2 mouse cellular contexts compared by ENCODE assay signal in the genomic region with DNA sequence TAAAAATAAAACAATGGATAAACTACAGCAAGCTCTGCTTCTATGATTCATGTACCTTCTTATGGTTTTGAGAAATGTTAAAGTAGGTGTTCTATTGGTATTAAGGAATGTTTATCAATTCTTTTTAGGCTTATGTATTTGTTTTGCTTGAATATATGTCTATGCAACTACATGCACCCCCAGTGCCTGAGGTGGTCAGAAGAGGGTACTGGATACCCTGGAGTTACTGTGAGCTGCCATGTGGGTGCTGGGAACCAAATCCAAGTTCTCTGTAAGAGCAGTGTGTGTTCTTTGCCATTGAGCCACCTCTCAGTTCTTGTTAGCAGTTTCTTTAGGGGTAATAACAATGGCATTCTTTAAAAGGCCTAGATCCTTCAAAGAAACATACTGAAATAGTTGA.
A peak's percentile ranks its signal among the peaks of the same experiment; 100 is the strongest.
TF ChIP-seq lines count a peak whose summit lies in the region.

No protein-coding gene starts in this region.

TF ChIP-seq in CH12.LX, 34 proteins besides CTCF, POLR2A, EP300 and RAD21 (continued from another document):
- TF ChIP-seq ZMIZ1 (IDR thresholded peaks at IDR 0.05; ENCODE audit: low read depth, low read length): peak; percentile 1; the same call in 1 of the 2 replicates
- TF ChIP-seq SMC3 (IDR thresholded peaks at IDR 0.05; ENCODE audit: low read depth, low read length): no peak
TF ChIP-seq in CH12.LX: peak in this region for 2.

TF ChIP-seq in MEL, 35 proteins besides CTCF, POLR2A, EP300 and RAD21 (continued from another document):
- no peak for TF ChIP-seq RCOR1 (IDR thresholded peaks at IDR 0.05; ENCODE audit: low read depth, low read length)
